Mouse (Mus musculus): Measurements from ENCODE around the gene Adipor1. TPM values are rescaled to one million over a fixed set of nuclear protein-coding genes. Genes with fewer than 3 reads are reported as not detected.
"Not testable (repeated sequence)": the region's sequence is repeated elsewhere in the genome, so short reads cannot be mapped to it uniquely, and the experiment has no call there.

Adipor1 gene
- total RNA-seq, 1 experiment from 2014 or later = 36.4 TPM

DNA sequence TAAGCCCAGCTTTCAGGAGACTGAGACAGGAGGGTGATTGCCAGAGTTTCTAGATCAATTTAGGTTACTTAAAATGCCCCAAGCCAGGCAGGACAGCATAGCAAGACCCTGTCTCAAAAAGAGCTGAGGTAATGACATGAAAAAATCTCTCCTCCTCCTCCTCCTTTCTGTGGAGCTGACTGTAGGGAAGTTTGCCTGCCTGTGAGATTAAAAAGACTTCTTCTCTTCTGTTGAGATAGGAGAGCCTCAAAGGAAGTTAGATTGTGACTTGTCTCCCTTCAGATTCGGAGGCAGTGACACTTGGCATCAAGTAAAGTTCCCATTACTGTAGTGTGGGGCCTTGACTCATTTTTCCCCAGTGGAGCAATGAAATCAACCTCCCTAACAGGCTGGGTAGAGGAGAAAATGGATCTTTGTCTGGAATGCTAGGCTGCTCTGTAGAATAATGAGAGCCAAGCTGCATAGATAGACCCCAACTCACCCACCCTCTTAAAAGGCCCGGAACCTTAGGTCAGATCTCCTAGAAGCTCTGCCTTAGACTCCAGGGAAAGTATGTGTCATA is 3.3 kb downstream of the Adipor1 start:
- no peak for ATAC-seq (replicated peaks; ENCODE audit: low read depth, poor library complexity, severe bottlenecking)

GRCm38 (mm10) chr1:134419176-134419575 is 4.0 kb downstream of the Adipor1 start:
- ATAC-seq (replicated peaks; ENCODE audit: low read depth, poor library complexity, severe bottlenecking) = no peak

DNA sequence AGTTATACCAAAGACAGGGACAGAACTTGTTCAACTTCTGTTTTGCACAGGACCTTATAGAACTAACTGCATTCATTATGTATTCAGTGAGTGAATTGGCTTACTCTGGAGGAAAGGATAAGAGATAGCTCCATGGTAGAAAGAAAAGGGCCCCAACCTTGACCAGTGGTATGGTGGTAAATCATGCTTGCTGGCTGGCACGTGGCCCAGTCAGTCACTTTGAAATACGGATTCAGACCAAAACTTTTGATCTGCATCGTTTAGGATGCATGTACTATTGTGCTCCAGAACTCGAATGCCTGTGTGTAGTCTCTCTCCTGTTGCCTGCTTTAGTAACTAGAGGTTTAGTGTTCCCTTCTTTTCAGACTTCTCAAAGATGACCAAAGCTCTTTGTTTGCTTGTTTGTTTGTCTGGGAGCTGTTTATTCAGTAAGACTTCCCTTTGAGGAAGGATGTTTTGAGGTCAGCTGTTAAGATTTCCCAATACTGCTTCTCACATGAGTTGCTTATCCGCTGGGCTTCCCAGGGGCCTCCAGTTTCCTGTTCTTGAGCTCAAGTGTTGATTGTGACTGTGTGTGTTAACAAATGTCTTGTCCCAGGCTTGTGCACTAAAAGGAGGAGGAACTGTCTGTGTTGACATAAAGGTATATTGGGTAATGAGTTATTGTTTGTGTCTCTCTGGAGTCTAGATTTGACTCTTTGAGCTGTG is 4.7 kb downstream of the Adipor1 start:
- peak; percentile 50 for ATAC-seq (replicated peaks; ENCODE audit: low read depth, poor library complexity, severe bottlenecking)

DNA sequence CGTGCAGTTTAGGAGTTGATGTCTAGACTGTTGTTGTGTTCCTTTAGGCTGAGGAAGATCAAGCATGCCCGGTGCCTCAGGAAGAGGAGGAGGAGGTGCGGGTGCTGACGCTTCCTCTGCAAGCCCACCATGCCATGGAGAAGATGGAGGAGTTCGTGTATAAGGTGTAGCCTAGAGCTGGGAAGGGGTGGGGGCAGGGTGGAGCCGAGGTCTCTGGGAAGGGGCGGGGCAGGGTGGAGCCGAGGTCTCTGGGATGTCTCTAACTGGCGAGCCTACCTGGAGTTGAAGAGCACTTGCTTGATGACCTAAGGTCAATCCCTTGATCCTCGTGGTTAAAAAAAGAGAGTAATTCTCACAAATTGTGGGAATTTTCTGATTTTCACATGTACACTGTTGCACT is 8.7 kb downstream of the Adipor1 start:
- no peak for ATAC-seq (replicated peaks; ENCODE audit: low read depth, poor library complexity, severe bottlenecking)

GRCm38 (mm10) chr1:134426289-134426688 is 11.1 kb downstream of the Adipor1 start:
- ATAC-seq (replicated peaks; ENCODE audit: low read depth, poor library complexity, severe bottlenecking) = peak; percentile 92

DNA sequence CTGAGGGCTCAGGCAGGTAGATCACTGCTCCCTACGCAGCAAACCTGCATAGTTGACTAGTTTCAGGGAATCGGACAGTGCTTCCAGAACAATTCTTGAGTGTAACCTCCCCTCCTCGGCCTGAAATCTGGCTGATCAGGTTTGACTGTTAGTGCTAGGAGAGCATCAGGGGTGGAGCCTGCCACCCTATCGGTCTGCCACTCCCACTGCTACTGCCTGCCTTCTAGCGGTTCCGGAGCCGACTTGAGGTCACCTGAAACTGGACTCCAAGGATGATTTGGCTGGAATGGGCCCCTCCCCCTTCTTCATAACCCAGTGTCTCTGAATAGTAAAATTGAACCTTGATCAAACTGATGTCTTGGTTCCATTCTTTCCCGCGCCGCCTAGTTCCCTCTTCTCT is 17.8 kb downstream of the Adipor1 start:
- ATAC-seq (replicated peaks; ENCODE audit: low read depth, poor library complexity, severe bottlenecking) = no peak

GRCm38 (mm10) chr1:134433473-134433872 is 18.3 kb downstream of the Adipor1 start:
- ATAC-seq (replicated peaks; ENCODE audit: low read depth, poor library complexity, severe bottlenecking) = no peak

- peak; percentile 87 for ATAC-seq (replicated peaks; ENCODE audit: low read depth, poor library complexity, severe bottlenecking)
These were observed 20.2 kb downstream of the Adipor1 start for GRCm38 (mm10) chr1:134435414-134435813.

GRCm38 (mm10) chr1:134440437-134440836 is 25.3 kb downstream of the Adipor1 start:
- no peak for ATAC-seq (replicated peaks; ENCODE audit: low read depth, poor library complexity, severe bottlenecking)

GRCm38 (mm10) chr1:134441737-134442136 is 26.6 kb downstream of the Adipor1 start:
- ATAC-seq (replicated peaks; ENCODE audit: low read depth, poor library complexity, severe bottlenecking) = not testable (repeated sequence)

GRCm38 (mm10) chr1:134442394-134442793 is 27.2 kb downstream of the Adipor1 start:
- no peak for ATAC-seq (replicated peaks; ENCODE audit: low read depth, poor library complexity, severe bottlenecking)

DNA sequence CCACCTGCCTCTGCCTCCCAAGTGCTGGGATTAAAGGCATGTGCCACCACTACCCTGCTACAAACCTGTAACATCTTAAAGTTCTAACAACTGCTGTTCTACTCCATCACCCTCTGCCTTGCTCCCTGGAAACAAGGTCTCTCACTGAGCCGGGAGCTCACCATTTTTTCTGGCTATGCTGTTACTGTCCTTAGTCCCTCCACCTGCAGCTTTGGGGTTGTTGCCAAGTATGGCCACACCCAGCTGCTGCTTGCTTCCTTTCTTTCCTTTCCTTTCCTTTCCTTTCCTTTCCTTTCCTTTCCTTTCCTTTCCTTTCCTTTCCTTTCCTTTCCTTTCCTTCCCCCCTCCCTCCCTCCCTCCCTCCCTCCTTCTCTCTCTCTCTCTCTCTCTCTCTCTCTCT is 28.1 kb downstream of the Adipor1 start:
- not testable (repeated sequence) for ATAC-seq (replicated peaks; ENCODE audit: low read depth, poor library complexity, severe bottlenecking)

- ATAC-seq (replicated peaks; ENCODE audit: low read depth, poor library complexity, severe bottlenecking) = no peak
These were observed 30.2 kb downstream of the Adipor1 start for GRCm38 (mm10) chr1:134445418-134445817.

GRCm38 (mm10) chr1:134448537-134448936 is 33.4 kb downstream of the Adipor1 start:
- not testable (repeated sequence) for ATAC-seq (replicated peaks; ENCODE audit: low read depth, poor library complexity, severe bottlenecking)

GRCm38 (mm10) chr1:134450201-134450600 is 35.0 kb downstream of the Adipor1 start:
- ATAC-seq (replicated peaks; ENCODE audit: low read depth, poor library complexity, severe bottlenecking) = no peak

- ATAC-seq (replicated peaks; ENCODE audit: low read depth, poor library complexity, severe bottlenecking) = peak; percentile 70
These were observed 35.8 kb downstream of the Adipor1 start for GRCm38 (mm10) chr1:134450986-134451385.

DNA sequence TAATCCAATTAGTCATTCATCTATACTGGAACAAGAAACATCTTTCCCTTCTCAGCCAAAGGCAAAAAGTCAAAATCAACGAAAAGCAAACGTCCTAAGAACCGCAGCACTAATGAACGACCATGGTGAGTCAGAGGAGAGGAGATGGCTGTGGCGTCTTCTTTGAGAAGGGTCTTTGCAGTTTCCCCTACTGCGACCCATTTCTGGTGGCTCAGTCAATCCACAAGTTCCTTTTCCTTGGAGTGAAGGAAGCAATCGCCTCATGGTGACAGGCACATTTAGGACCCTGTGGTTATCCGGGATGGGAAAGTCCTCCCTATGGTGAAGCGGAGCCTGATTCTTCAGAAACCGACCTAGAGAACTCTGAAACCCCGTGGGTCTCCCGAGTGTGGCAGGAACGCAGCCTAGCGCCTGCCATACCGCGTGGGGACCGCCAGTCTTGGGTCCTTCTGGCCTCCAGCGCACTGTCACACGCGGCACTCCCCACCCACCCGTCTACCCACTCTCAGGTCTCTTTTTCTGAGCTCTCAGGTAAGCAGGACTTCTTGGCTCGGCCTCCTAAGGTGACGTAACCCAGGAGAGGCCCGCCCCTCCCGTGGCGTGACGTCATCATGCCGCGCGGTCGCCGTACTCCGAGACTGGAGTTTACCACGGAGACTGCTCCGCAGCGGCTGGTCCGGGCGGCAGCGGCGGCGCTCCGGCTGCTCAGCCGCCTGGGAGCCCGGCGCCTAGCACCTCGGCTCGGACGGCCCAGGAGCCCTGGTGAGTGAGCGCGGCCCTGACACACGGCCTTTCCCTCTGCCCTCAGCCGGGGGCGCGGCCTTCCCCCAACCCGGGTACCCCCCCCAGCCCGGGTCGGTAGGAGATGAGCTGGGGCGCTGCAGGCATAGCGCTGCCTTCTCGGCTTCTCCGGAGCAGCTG is 40.0 kb downstream of the Adipor1 start, which contains the start of gene Klhl12:
TSS of gene Klhl12 (plus strand) at position 628 of the 921 bp plus-strand sequence.
- peak; percentile 76 for ATAC-seq (replicated peaks; ENCODE audit: low read depth, poor library complexity, severe bottlenecking)

GRCm38 (mm10) chr1:134456060-134456459 is 40.9 kb downstream of the Adipor1 start:
- ATAC-seq (replicated peaks; ENCODE audit: low read depth, poor library complexity, severe bottlenecking) = no peak

GRCm38 (mm10) chr1:134458139-134458727 is 43.1 kb downstream of the Adipor1 start:
- ATAC-seq (replicated peaks; ENCODE audit: low read depth, poor library complexity, severe bottlenecking) = 0 out of 2 replicates have a peak, but pooled peaks have one; percentile 18

All from common myeloid progenitor, adult 5-6 weeks (primary cell).